Mouse (Mus musculus) neutrophil, adult 5-6 weeks (primary cell): ENCODE results near the gene Zfp536. TPM values are rescaled to one million over a fixed set of nuclear protein-coding genes. Genes with fewer than 3 reads are reported as not detected.

Experiments
- ATAC-seq: fragments of 151-379, 151-347 bp; 2 replicates; pipeline ENCODE4 v1.8.0; 2017; ENCODE audit warnings: mild to moderate bottlenecking, moderate TSS enrichment; ENCODE audit not compliant: insufficient number of reproducible peaks, poor library complexity, low FRiP score, severe bottlenecking; ENCODE audit errors: extremely low read depth
- total RNA-seq: library from RNA; stranded (forward); fragments of 200-1000 nt; gene quantifications from 2 replicates; pipeline ENCODE4 v1.2.3, GENCODE M21; 2017

The Zfp536 gene
- total RNA-seq, 1 experiment from 2014 or later = not detected

GRCm38 (mm10) chr7:37521407-37521806, 252.0 kb downstream of the Zfp536 start:
- ATAC-seq = no peak

- ATAC-seq = no peak
These were observed 262.3 kb downstream of the Zfp536 start for GRCm38 (mm10) chr7:37510933-37511675.

GRCm38 (mm10) chr7:37509700-37510099, 263.7 kb downstream of the Zfp536 start:
- no peak for ATAC-seq

- no peak for ATAC-seq
These were observed 267.9 kb downstream of the Zfp536 start for GRCm38 (mm10) chr7:37505548-37505947.

DNA sequence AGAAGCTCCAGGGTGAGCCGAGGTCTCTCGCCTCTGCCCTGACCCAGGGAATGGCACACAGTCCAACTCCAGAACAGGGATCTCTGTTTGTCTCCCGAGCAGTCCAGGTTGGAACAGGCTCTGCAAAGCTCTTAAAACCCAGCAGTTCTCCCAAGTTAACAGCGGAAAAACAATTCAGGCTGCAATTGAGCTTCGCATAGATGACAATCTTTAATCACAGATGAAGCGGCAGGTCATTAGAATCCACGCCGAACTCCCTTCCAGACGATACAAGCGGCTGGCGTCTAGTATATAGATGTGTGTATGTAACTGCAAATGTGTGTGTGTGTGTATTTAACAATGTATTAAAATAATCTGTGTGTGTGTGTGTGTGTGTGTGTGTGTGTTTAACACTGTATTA, 268.3 kb downstream of the Zfp536 start:
- no peak for ATAC-seq

- ATAC-seq = no peak
These were observed 274.6 kb downstream of the Zfp536 start for GRCm38 (mm10) chr7:37498881-37499280.

DNA sequence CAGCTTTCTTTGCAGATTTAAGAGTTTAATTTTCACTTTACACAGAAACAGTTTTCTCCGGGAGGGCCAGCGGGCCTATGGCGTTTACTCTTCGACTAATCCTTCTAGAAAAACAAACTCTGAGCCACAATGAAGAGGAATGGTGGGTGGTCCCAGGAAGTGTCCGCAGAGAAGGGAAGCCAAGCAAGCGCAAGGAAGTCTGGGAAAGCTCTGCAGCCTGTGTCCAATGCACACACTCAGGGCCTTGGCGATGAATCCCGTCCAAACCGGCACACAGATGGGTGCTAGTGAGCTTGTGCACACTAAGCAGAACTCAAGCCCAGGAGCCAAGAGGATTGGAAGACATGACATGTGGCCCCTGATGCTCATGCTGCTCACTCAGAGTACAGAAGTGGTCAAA, 276.9 kb downstream of the Zfp536 start:
- ATAC-seq = no peak

- no peak for ATAC-seq
These were observed 283.1 kb downstream of the Zfp536 start for GRCm38 (mm10) chr7:37490312-37490711.

DNA sequence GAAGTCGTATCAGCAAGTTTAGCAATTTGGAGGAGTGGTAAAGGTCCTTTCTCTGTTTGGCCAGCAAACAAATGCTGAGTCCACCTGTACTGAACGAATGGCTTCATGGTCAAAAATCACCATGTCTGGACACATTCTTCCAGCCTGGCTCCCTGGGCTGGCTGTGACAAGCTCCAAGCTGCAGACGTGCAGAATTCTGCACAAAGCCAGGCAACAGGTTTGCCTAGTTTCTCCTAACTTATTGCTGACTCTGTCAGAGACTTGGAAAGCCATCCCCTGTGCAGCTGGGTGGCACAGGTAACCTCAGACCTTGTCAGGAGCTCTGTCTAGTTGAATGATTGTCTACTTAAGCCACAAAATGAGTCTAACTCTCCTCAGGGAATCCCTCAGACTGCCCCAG, 288.5 kb downstream of the Zfp536 start:
- ATAC-seq = no peak

DNA sequence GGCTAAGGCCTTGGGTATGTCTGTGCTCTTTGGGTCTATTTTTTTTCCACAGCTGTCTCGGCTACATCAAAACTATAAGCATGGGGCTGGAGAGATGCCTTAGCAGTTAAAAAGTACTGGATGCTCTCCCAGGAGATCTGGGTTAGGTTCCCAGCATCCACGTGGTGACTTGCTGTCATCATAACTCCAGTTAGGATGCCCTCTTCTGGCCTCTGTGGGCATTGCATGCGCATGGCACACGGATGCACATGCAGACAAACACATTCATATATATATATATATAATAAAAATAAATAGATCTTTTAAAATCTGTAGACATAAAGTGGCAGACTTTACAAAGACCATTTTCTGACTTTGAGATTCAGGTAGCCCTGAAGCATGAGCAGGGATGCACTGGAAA, 290.9 kb downstream of the Zfp536 start:
- no peak for ATAC-seq

DNA sequence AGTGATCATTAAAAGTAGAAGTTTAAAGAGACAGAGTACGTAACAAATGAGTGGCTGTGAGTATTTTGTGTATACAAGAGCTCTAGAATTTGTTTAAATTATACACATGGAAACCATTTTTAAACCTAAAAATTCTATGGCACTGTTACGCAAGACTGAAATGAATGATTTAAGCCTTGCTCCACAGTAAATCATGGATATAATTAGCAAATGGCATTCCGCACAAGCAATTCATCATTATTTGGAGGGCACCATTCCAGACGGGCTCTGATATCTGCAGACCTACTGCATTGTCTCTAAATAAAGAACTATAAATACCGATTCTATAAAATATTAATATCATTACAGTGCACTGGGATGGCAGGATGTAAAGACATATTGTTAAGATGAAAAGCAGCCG, 292.3 kb downstream of the Zfp536 start:
- no peak for ATAC-seq

GRCm38 (mm10) chr7:37477309-37477708, 296.1 kb downstream of the Zfp536 start:
- no peak for ATAC-seq

DNA sequence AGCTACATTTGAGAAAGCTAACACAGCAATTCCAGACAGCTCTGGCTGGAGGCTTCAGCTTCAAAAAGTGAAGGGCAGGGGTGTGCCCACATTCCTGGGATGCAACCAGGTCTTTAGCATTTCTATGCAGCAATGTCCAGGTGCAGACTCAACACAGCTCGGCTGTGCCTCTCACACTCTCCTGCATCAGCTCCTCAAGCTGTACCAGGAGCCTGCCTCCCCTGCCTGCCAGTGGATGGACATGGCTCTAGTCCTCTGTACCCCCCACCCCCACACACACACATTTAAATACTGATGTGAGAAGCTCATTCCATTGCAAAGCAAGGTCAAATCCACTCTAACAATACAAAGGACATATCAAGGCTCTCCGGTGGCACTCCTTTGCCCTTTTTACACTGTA, 298.0 kb downstream of the Zfp536 start:
- ATAC-seq = no peak

DNA sequence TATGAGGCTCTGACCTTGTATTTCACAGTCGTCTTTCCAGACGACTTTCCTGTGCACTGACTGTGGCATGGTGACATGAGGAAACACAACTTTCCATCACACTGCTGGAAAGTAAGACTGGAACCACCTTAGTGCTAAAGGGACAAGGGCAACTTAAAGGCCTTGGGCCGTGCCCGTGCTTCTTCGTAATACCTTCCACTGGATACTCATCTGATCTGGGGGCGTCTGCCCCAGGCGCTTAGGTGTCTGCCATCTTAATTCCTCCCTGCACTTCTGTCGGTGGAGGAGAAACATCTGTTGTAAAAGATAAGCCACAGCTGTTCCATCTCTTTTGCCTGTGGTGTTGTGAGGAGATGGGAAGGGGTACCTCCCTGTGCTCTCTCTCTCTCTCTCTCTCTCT, 299.2 kb downstream of the Zfp536 start:
- no peak for ATAC-seq

DNA sequence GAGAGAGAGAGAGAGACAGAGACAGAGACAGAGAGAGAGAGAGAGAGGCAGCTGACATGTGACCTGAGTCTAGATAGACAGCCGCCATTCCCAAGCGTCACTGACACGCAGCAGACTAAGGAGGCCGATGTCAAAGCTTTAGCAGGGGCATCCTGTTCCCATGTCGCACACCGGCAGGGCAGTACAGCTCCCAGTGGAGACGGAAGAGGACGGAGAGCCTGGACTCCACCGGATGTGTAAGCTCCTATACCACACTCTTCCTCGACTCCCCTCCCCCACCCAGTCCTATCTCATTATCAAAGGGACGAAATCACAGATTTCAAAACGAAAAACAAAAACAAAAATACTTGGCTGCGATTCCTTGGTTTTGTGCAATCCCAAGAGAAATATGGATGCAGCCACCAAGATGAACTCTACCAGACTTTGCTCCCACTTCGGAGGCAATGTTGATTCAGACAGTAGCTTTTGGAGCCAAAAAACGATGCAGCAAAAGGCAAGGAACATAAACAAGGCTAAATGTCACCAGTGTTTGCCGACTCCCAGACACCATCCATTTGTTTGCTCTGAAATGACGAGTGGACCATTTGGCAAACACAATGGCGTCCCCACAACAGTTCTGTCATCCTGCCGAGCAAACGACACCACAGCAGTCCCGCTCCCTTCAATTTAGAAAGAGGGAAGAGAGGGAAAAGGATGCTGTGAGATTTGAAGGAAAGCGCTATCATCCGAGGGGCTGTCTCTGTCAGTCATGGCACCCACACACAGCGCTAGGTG, 299.9 kb downstream of the Zfp536 start:
- ATAC-seq = no peak

DNA sequence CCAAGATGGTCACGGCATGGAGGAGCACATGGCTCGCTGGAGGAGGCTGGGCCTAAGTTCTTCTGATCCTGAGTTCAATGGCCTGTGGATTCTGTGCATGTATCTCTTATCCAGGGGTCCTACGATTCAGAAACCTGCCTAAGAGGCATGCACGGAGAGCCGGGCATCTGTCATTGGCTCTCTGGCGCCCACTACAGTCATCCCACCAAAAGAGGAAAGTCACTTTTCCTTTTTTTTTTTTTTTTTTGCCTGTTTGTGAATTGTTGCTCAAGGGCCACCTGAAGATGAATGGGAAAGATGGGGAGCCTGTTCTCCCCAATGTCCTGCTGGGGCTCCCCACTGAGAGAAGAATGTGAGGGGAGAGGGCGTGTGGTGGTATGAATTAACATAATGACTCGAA, 301.7 kb downstream of the Zfp536 start:
- no peak for ATAC-seq

- ATAC-seq = no peak
These were observed 306.8 kb downstream of the Zfp536 start for GRCm38 (mm10) chr7:37466477-37467243.

GRCm38 (mm10) chr7:37464186-37464721, 309.2 kb downstream of the Zfp536 start:
- no peak for ATAC-seq

DNA sequence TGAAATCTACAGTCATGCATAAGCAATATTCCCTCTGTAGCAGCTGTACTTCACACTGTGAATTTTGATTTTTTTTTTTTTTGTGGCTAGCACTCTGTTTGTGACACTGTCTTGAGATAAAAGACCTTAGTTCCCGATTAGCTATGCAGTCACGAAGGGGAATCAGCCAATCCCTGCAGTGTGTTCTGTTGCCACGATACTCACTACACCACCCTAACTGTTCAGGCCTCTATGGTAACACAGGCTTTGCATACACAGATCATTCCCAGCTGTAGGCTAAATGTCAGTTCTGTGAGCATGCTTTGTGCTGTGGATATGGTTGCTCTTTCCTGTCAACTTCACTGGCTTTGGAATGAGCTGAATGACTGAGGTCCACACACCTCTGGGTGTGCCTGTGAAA, 325.9 kb downstream of the Zfp536 start:
- ATAC-seq = no peak
